Mouse (Mus musculus) small intestine, adult 2 months (tissue): ENCODE measurements around the gene Faiml.

Source experiments
- CTCF ChIP-seq: fragments of 200-500 bp; IDR thresholded peaks from 2 replicates; pipeline ENCODE4 v1.5.1; 2012; ENCODE audit warnings: low read depth, mild to moderate bottlenecking, control low read depth, inconsistent platforms, low read length, moderate library complexity, mixed read lengths; ENCODE audit not compliant: insufficient replicate concordance, insufficient read length; ENCODE audit errors: extremely low read depth
- POLR2A ChIP-seq: fragments of 200-500 bp; IDR thresholded peaks from 2 replicates; pipeline ENCODE4 v1.6.1; 2012; ENCODE audit warnings: low read depth, mild to moderate bottlenecking, control low read depth, inconsistent platforms, low read length, moderate library complexity

DNA sequence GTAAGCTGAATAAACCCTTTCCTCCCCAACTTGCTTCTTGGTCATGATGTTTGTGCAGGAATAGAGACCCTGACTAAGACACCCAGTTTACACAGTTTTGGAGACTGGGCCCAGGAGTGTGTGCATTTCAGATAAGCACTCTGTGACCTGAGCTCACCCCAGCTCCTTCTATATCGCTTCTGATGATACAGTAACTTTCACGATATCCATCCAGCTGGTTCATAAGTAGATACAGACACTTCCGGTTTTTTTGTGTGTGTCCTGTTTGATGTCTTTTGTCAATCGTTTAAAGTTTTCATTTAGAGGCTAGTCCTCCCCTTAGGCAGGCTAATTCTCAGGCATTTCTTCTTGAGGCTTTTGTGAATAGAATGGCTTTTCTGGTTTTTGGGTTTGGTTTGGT, 15.4 kb downstream of the Faiml start:
- TF ChIP-seq POLR2A = no peak
- TF ChIP-seq CTCF = no peak
